Mouse (Mus musculus) CD4-positive helper T cell, adult 2 months (primary cell): ENCODE measurements around the gene Syne3.

Experiments used
- DNase-seq: peaks from one replicate; pipeline ENCODE4 v3.0.0-alpha.2; 2012; ENCODE audit warnings: low read depth, missing footprints, low spot score

Syne3 gene

GRCm38 (mm10) chr12:104925035-104925434, 84.6 kb downstream of the Syne3 start:
- no peak for DNase-seq

- no peak for DNase-seq
Measured at GRCm38 (mm10) chr12:104924546-104924945, 85.1 kb downstream of the Syne3 start.

- DNase-seq, result no peak
Measured at GRCm38 (mm10) chr12:104923948-104924388, 85.6 kb downstream of the Syne3 start.

- no peak for DNase-seq
Measured at GRCm38 (mm10) chr12:104922647-104923046, 87.0 kb downstream of the Syne3 start.

GRCm38 (mm10) chr12:104921071-104921470, 88.5 kb downstream of the Syne3 start:
- DNase-seq, result no peak

- DNase-seq, result no peak
Measured at GRCm38 (mm10) chr12:104919247-104919646, 90.4 kb downstream of the Syne3 start.

GRCm38 (mm10) chr12:104917927-104918326, 91.7 kb downstream of the Syne3 start:
- DNase-seq, result no peak

GRCm38 (mm10) chr12:104917297-104917696, 92.3 kb downstream of the Syne3 start:
- DNase-seq, result no peak

GRCm38 (mm10) chr12:104916776-104917175, 92.8 kb downstream of the Syne3 start:
- no peak for DNase-seq

GRCm38 (mm10) chr12:104915681-104916080, 93.9 kb downstream of the Syne3 start:
- no peak for DNase-seq

- DNase-seq, result no peak
Measured at GRCm38 (mm10) chr12:104912990-104913389, 96.6 kb downstream of the Syne3 start.

GRCm38 (mm10) chr12:104912281-104912933, 97.2 kb downstream of the Syne3 start:
- DNase-seq, result no peak

- DNase-seq, result no peak
Measured at GRCm38 (mm10) chr12:104909750-104910149, 99.9 kb downstream of the Syne3 start.

- no peak for DNase-seq
Measured at GRCm38 (mm10) chr12:104908986-104909385, 100.6 kb downstream of the Syne3 start.

GRCm38 (mm10) chr12:104908024-104908781, 101.4 kb downstream of the Syne3 start:
- no peak for DNase-seq

- DNase-seq, result no peak
Measured at GRCm38 (mm10) chr12:104907133-104907532, 102.5 kb downstream of the Syne3 start.

- no peak for DNase-seq
Measured at GRCm38 (mm10) chr12:104904138-104904537, 105.5 kb downstream of the Syne3 start.

- DNase-seq, result no peak
Measured at GRCm38 (mm10) chr12:104902392-104903053, 107.1 kb downstream of the Syne3 start.

GRCm38 (mm10) chr12:104901320-104901719, 108.3 kb downstream of the Syne3 start:
- no peak for DNase-seq

GRCm38 (mm10) chr12:104899835-104900234, 109.8 kb downstream of the Syne3 start:
- DNase-seq, result no peak

- no peak for DNase-seq
Measured at GRCm38 (mm10) chr12:104899161-104899560, 110.4 kb downstream of the Syne3 start.

- no peak for DNase-seq
Measured at GRCm38 (mm10) chr12:104898718-104899117, 110.9 kb downstream of the Syne3 start.
